Mouse (Mus musculus): ENCODE results near the gene Slit3.

Gene Slit3

GRCm38 (mm10) chr11:35124489-35125107 is 3.6 kb downstream of the Slit3 start:
- no peak for DNase-seq (ENCODE audit: low spot score in 2 of 2)

- no peak for DNase-seq (ENCODE audit: low spot score in 2 of 2)
These were observed 4.1 kb downstream of the Slit3 start for GRCm38 (mm10) chr11:35125108-35125490.

- DNase-seq (ENCODE audit: low spot score in 2 of 2): no peak
These were observed 10.7 kb downstream of the Slit3 start for GRCm38 (mm10) chr11:35131740-35132139.

GRCm38 (mm10) chr11:35136625-35137024 is 15.6 kb downstream of the Slit3 start:
- DNase-seq (ENCODE audit: low spot score in 2 of 2): no peak

- no peak for DNase-seq (ENCODE audit: low spot score in 2 of 2)
These were observed 19.1 kb downstream of the Slit3 start for GRCm38 (mm10) chr11:35140092-35140491.

GRCm38 (mm10) chr11:35142202-35142601 is 21.2 kb downstream of the Slit3 start:
- no peak for DNase-seq (ENCODE audit: low spot score in 2 of 2)

GRCm38 (mm10) chr11:35142698-35143360 is 21.8 kb downstream of the Slit3 start:
- DNase-seq (ENCODE audit: low spot score in 2 of 2): no peak

- DNase-seq (ENCODE audit: low spot score in 2 of 2): no peak
These were observed 26.9 kb downstream of the Slit3 start for GRCm38 (mm10) chr11:35147818-35148445.

- DNase-seq (ENCODE audit: low spot score in 2 of 2): no peak
These were observed 30.5 kb downstream of the Slit3 start for GRCm38 (mm10) chr11:35151539-35151951.

GRCm38 (mm10) chr11:35152875-35153274 is 31.9 kb downstream of the Slit3 start:
- no peak for DNase-seq (ENCODE audit: low spot score in 2 of 2)

GRCm38 (mm10) chr11:35154449-35154848 is 33.4 kb downstream of the Slit3 start:
- DNase-seq (ENCODE audit: low spot score in 2 of 2): no peak

GRCm38 (mm10) chr11:35155281-35155680 is 34.3 kb downstream of the Slit3 start:
- DNase-seq (ENCODE audit: low spot score in 2 of 2): no peak

GRCm38 (mm10) chr11:35156676-35157075 is 35.7 kb downstream of the Slit3 start:
- DNase-seq (ENCODE audit: low spot score in 2 of 2): no peak

GRCm38 (mm10) chr11:35160682-35161211 is 39.7 kb downstream of the Slit3 start:
- no peak for DNase-seq (ENCODE audit: low spot score in 2 of 2)

- no peak for DNase-seq (ENCODE audit: low spot score in 2 of 2)
These were observed 42.4 kb downstream of the Slit3 start for GRCm38 (mm10) chr11:35163396-35163795.

- DNase-seq (ENCODE audit: low spot score in 2 of 2): no peak
These were observed 46.2 kb downstream of the Slit3 start for GRCm38 (mm10) chr11:35167176-35167575.

- no peak for DNase-seq (ENCODE audit: low spot score in 2 of 2)
These were observed 50.5 kb downstream of the Slit3 start for GRCm38 (mm10) chr11:35171505-35171904.

GRCm38 (mm10) chr11:35177564-35177963 is 56.5 kb downstream of the Slit3 start:
- DNase-seq (ENCODE audit: low spot score in 2 of 2): no peak

- no peak for DNase-seq (ENCODE audit: low spot score in 2 of 2)
These were observed 57.3 kb downstream of the Slit3 start for GRCm38 (mm10) chr11:35178144-35178817.

- no peak for DNase-seq (ENCODE audit: low spot score in 2 of 2)
These were observed 58.3 kb downstream of the Slit3 start for GRCm38 (mm10) chr11:35179305-35179704.

- no peak for DNase-seq (ENCODE audit: low spot score in 2 of 2)
These were observed 61.9 kb downstream of the Slit3 start for GRCm38 (mm10) chr11:35182887-35183286.

- DNase-seq (ENCODE audit: low spot score in 2 of 2): no peak
These were observed 73.8 kb downstream of the Slit3 start for GRCm38 (mm10) chr11:35194826-35195225.

All from natural killer cell, adult 2 months (primary cell).